Mouse (Mus musculus): ENCODE measurements around the gene Dpep2nb. TPM values are rescaled to one million over a fixed set of nuclear protein-coding genes. Genes with fewer than 3 reads are reported as not detected.
A peak's percentile ranks its signal among the peaks of the same experiment; 100 is the strongest.

The Dpep2nb gene
- total and polyA plus RNA-seq, 3 experiments = not detected

DNA sequence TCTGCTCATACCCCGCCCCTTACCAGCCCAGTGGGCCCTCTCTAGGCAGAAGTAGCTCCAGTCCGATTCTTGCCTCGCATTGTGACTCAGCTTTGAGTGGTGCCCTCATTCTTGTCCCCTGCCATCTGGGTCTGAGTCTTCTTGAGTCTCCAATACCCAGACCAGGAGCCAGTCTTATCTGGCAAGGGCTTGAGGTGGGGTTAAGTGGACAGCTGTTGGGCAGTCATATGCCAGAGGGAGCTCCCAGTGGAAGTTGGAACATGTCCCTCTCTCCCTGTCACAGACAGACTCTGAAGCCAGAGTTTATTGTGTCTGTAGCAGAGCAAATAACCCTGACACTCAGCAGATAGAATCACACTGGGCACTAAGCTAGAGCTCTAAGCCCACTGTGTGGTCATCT lies 45.3 kb upstream of the Dpep2nb start:
- peak overlapping the region; percentile 95 for H3K27ac ChIP-seq (ENCODE audit: insufficient read depth, low read depth)
- no peak for DNase-seq (ENCODE audit: extremely low read depth)
- peaks cover 37% of the 10 kb centered on the region for H3K79me2 ChIP-seq (replicated peaks; ENCODE audit: control insufficient read depth, extremely low read depth, insufficient read depth, poor library complexity, severe bottlenecking)
- H3K4me2 ChIP-seq (ENCODE audit: insufficient read depth, low read depth, poor library complexity, severe bottlenecking) = peak overlapping the region; percentile 90
- peaks cover 21 to 61% of the 10 kb centered on the region in 2 experiments for H3K36me3 ChIP-seq (replicated peaks in 1 of 2; ENCODE audit: control insufficient read depth in 1 of 2, insufficient read depth in 1 of 2, low read length in 1 of 2)
- H3K4me3 ChIP-seq (replicated peaks in 1 of 3; ENCODE audit: low read depth in 2 of 3, low read length in 2 of 3, poor library complexity in 1 of 3) = peak overlapping the region; percentile 60 to 90 (median 74)
- dilution Hi-C loops (cut with MboI; ENCODE audit: extremely low pct_ligation_motif_present, extremely low pct_unique_long_range_greater_than_20kb, low sequenced_read_pairs) = no loop called here
- in situ Hi-C loops (cut with MboI; ENCODE audit: low pct_ligation_motif_present, low pct_unique_long_range_greater_than_20kb, low sequenced_read_pairs) = no loop called here
- H3K4me1 ChIP-seq (ENCODE audit: control insufficient read depth in 1 of 2, insufficient read depth in 2 of 2) = peaks cover 16 to 54% of the 10 kb centered on the region in 2 experiments
- TF ChIP-seq ELF1 (IDR thresholded peaks at IDR 0.05; ENCODE audit: low read depth, low read length) (no peak), TCF12 (IDR thresholded peaks at IDR 0.05; ENCODE audit: low read depth, low read length) (peak; percentile 20; the same call in 1 of the 2 replicates), POLR2A (IDR thresholded peaks at IDR 0.05; ENCODE audit: low read depth, low read length) (peak; percentile 25; the same call in 1 of the 2 replicates), NELFE (IDR thresholded peaks at IDR 0.05; ENCODE audit: low read depth, low read length) (no peak), CHD1 (IDR thresholded peaks at IDR 0.05; ENCODE audit: low read depth, low read length) (peak; percentile 63; the same call in 1 of the 2 replicates), E2F4 (IDR thresholded peaks at IDR 0.05; ENCODE audit: insufficient replicate concordance, low read depth, low read length) (no peak)
- H3K9me3 ChIP-seq (replicated peaks; ENCODE audit: low read length) = no peaks in the 10 kb centered on the region
- peak overlapping the region; percentile 96 for H3K9ac ChIP-seq (ENCODE audit: insufficient read depth, low read depth)
- H3K27me3 ChIP-seq (replicated peaks) = no peaks in the 10 kb centered on the region

GRCm38 (mm10) chr8:106049840-106050239 lies 44.1 kb upstream of the Dpep2nb start:
- Histone ChIP-seq H3K36me3 (replicated peaks in 1 of 2; ENCODE audit: control insufficient read depth in 1 of 2, insufficient read depth in 1 of 2, low read length in 1 of 2) (peaks cover 24 to 70% of the 10 kb centered on the region in 2 experiments), H3K4me1 (ENCODE audit: control insufficient read depth in 1 of 2, insufficient read depth in 2 of 2) (peaks cover 16 to 62% of the 10 kb centered on the region in 2 experiments), H3K79me2 (replicated peaks; ENCODE audit: control insufficient read depth, extremely low read depth, insufficient read depth, poor library complexity, severe bottlenecking) (peaks cover 30% of the 10 kb centered on the region), H3K4me2 (ENCODE audit: insufficient read depth, low read depth, poor library complexity, severe bottlenecking) (peak overlapping the region; percentile 90; the same call in 1 of the 2 replicates), H3K27me3 (replicated peaks) (no peaks in the 10 kb centered on the region), H3K9me3 (replicated peaks; ENCODE audit: low read length) (no peaks in the 10 kb centered on the region), H3K27ac (ENCODE audit: insufficient read depth, low read depth) (peak overlapping the region; percentile 13; the same call in 1 of the 2 replicates), H3K9ac (ENCODE audit: insufficient read depth, low read depth) (peak overlapping the region; percentile 96; the same call in 1 of the 2 replicates), H3K4me3 (replicated peaks in 1 of 3; ENCODE audit: low read depth in 2 of 3, low read length in 2 of 3, poor library complexity in 1 of 3) (peak overlapping the region in 2 of 3 experiments; percentile 60 to 74)
- TF ChIP-seq CTCF (conservative IDR thresholded peaks at IDR 0.05 in 1 of 2, IDR thresholded peaks at IDR 0.05 in 1 of 2; ENCODE audit: low read depth in 2 of 2, low read length in 2 of 2) = no peak
- TF ChIP-seq GABPA (IDR thresholded peaks at IDR 0.05; ENCODE audit: insufficient replicate concordance, low read depth, low read length) = no peak
- TF ChIP-seq USF1 (IDR thresholded peaks at IDR 0.05; ENCODE audit: low read depth, low read length) = no peak
- TF ChIP-seq UBTF (IDR thresholded peaks at IDR 0.05; ENCODE audit: low read depth, low read length) = no peak
- no peak for TF ChIP-seq E2F4 (IDR thresholded peaks at IDR 0.05; ENCODE audit: insufficient replicate concordance, low read depth, low read length)
- TF ChIP-seq NELFE (IDR thresholded peaks at IDR 0.05; ENCODE audit: low read depth, low read length) = no peak
- TF ChIP-seq CHD1 (IDR thresholded peaks at IDR 0.05; ENCODE audit: low read depth, low read length) = no peak
- no peak for TF ChIP-seq SMC3 (IDR thresholded peaks at IDR 0.05; ENCODE audit: low read depth, low read length)
- no peak for TF ChIP-seq PAX5 (IDR thresholded peaks at IDR 0.05; ENCODE audit: low read length)
- TF ChIP-seq BHLHE40 (IDR thresholded peaks at IDR 0.05; ENCODE audit: low read depth, low read length) = no peak
- no peak for TF ChIP-seq MYC (IDR thresholded peaks at IDR 0.05; ENCODE audit: low read depth, low read length)
- no peak for TF ChIP-seq RCOR1 (conservative IDR thresholded peaks at IDR 0.05; ENCODE audit: low read depth, low read length)
- no peak for TF ChIP-seq CHD2 (IDR thresholded peaks at IDR 0.05; ENCODE audit: low read length)
- TF ChIP-seq ZKSCAN1 (IDR thresholded peaks at IDR 0.05; ENCODE audit: borderline replicate concordance, low read depth, low read length) = no peak
- TF ChIP-seq POLR2AphosphoS2 (IDR thresholded peaks at IDR 0.05; ENCODE audit: low read depth, low read length) = no peak
- no peak for TF ChIP-seq RAD21 (IDR thresholded peaks at IDR 0.05; ENCODE audit: low read depth, low read length)
- no peak for TF ChIP-seq POLR2A (IDR thresholded peaks at IDR 0.05; ENCODE audit: low read depth, low read length)
- no peak for TF ChIP-seq ZC3H11A (IDR thresholded peaks at IDR 0.05; ENCODE audit: low read depth, low read length)
- no peak for TF ChIP-seq ZNF384 (IDR thresholded peaks at IDR 0.05; ENCODE audit: low read depth, low read length)
- no peak for TF ChIP-seq ELF1 (IDR thresholded peaks at IDR 0.05; ENCODE audit: low read depth, low read length)
- dilution Hi-C loops (cut with MboI; ENCODE audit: extremely low pct_ligation_motif_present, extremely low pct_unique_long_range_greater_than_20kb, low sequenced_read_pairs) = no loop called here
- in situ Hi-C loops (cut with MboI; ENCODE audit: low pct_ligation_motif_present, low pct_unique_long_range_greater_than_20kb, low sequenced_read_pairs) = loop anchor here (25.0 kb wide), 1 partner anchor 338 kb away; the partner anchor contains the start of genes 4933405L10Rik, Acd, Enkd1 and Pard6a
- DNase-seq (ENCODE audit: extremely low read depth) = no peak
